Mouse (Mus musculus) liver, adult 2 months (tissue): ENCODE results near the gene Agap1.

ENCODE experiments used
- CTCF ChIP-seq: fragments of 200-500 bp; IDR thresholded peaks from 2 replicates; pipeline ENCODE4 v1.5.1; 2011; ENCODE audit warnings: low read depth, low read length, control low read depth
- POLR2A ChIP-seq: fragments of 200-500 bp; IDR thresholded peaks from 2 replicates; pipeline ENCODE4 v1.6.1; 2011; ENCODE audit warnings: low read length, control low read depth; ENCODE audit not compliant: insufficient read depth; ENCODE audit errors: extremely low read depth

DNA sequence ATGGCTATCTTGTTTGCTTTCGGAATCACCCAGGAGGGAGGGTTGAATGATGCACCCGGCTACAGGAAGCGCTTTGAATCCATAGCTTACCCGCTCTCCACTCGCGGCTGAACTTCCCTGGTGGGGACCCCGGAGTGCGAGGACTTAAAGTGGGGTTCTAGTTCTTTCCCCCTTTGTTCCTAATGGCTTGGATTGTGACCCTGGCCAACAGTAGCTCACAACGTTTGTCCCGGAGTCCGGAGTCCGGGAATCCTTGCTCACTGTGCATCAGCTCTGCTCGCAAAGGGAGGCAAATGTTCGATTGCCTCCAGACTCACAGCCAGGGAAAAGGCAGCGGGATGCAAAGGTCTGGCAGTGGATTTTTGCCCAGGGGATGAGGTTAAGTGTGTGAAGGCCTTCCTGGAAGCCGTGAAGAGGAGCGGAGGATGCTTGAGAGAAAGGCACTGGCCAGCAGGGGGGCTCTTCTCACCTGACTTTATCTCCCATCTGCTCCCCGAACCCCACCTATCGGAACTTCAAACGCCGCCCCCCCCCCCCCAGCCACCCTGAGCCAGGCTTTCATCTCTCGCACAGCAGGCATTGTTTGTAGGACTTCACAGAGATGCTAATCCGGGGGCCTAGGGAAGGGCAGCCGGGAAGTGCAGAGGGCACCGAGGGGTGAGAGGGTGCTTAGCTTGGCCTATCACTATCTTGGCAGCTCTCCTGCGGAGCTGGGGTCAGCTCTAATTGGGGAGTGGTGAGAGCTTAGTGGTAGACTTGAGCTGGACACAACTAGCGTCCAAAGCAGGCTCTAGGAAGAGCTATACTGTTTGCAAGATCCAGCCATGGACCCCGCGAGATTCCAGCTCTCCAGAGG, 481.1 kb downstream of the Agap1 start:
- TF ChIP-seq CTCF (no peak), POLR2A (no peak)
